Mouse (Mus musculus) forebrain, embryonic 15.5 days (tissue): ENCODE results near the gene Rbak. TPM values are rescaled to one million over a fixed set of nuclear protein-coding genes. Genes with fewer than 3 reads are reported as not detected.

Experiments
- ATAC-seq: fragments of 200-750 bp; cut with Nextera tagmentation; replicated peaks from 2 replicates; pipeline ENCODE4 v1.8.0; 2017; ENCODE audit warnings: mild to moderate bottlenecking, moderate TSS enrichment, moderate library complexity
- H3K27ac ChIP-seq: fragments of 300-500 bp; sonication (generic); replicated peaks from 2 replicates; pipeline ENCODE4 v1.5.1; 2015; ENCODE audit warnings: mild to moderate bottlenecking, inconsistent platforms
- H3K27me3 ChIP-seq: fragments of 300-500 bp; sonication (generic); 2 replicates; pipeline ENCODE4 v1.6.1; 2015; ENCODE audit warnings: inconsistent platforms
- H3K36me3 ChIP-seq: fragments of 300-500 bp; sonication (generic); 2 replicates; pipeline ENCODE4 v1.6.1; 2015; ENCODE audit warnings: mild to moderate bottlenecking, inconsistent platforms
- H3K4me1 ChIP-seq: fragments of 300-500 bp; sonication (generic); 2 replicates; pipeline ENCODE4 v1.6.1; 2015; ENCODE audit warnings: inconsistent platforms
- H3K4me2 ChIP-seq: fragments of 300-500 bp; sonication (generic); replicated peaks from 2 replicates; pipeline ENCODE4 v1.6.1; 2015; ENCODE audit warnings: mild to moderate bottlenecking, inconsistent platforms
- H3K4me3 ChIP-seq: fragments of 300-500 bp; sonication (generic); 2 replicates; pipeline ENCODE4 v1.5.1; 2015; ENCODE audit warnings: mild to moderate bottlenecking, inconsistent platforms
- H3K9ac ChIP-seq: fragments of 300-500 bp; sonication (generic); replicated peaks from 2 replicates; pipeline ENCODE4 v1.6.1; 2015; ENCODE audit warnings: mild to moderate bottlenecking, inconsistent platforms
- H3K9me3 ChIP-seq: fragments of 300-500 bp; sonication (generic); 2 replicates; pipeline ENCODE4 v1.6.1; 2016; ENCODE audit warnings: inconsistent platforms
- WGBS: fragments of 180-500 bp; shearing (Covaris S2); methylation state at CpG from one replicate; pipeline ENCODE4 v1.1.7; 2015; ENCODE audit warnings: mixed read lengths; 5-methylcytosine and 5-hydroxymethylcytosine counted together
- microRNA-seq: library from miRNA; unstranded; fragments of <30 nt; microRNA quantifications from one replicate; pipeline ENCODE4, GENCODE M21; 2016
- polyA plus RNA-seq: library from polyadenylated mRNA; unstranded; fragments of >200 nt; fragmentation: Nextera tagmentation; extraction: Ambion mirVana; gene quantifications from 2 replicates; pipeline ENCODE4 v1.2.1, GENCODE M21; 2015

The Rbak gene
- polyA plus RNA-seq, 1 experiment from 2014 or later: 16.2 TPM

GRCm38 (mm10) chr5:143132935-143133514 is 47.5 kb downstream of the Rbak start:
- no peak overlapping the region for H3K4me2 ChIP-seq
- no peak overlapping the region for H3K4me3 ChIP-seq
- WGBS: 90% methylated on average over 13 of the region's 13 CpGs
- no peak for ATAC-seq
- no peak overlapping the region for H3K27ac ChIP-seq
- no peak overlapping the region for H3K9ac ChIP-seq
- no peaks in the 10 kb centered on the region for H3K4me1 ChIP-seq
- no peaks in the 10 kb centered on the region for H3K9me3 ChIP-seq
- H3K27me3 ChIP-seq: no peaks in the 10 kb centered on the region
- no peaks in the 10 kb centered on the region for H3K36me3 ChIP-seq

GRCm38 (mm10) chr5:143130342-143130741 is 50.2 kb downstream of the Rbak start:
- WGBS: 85% methylated on average over 7 of the region's 7 CpGs
- Histone ChIP-seq H3K4me2 (no peak overlapping the region), H3K27me3 (no peaks in the 10 kb centered on the region), H3K4me1 (peaks cover 3% of the 10 kb centered on the region; the same call in 1 of the 2 replicates), H3K36me3 (no peaks in the 10 kb centered on the region), H3K9me3 (no peaks in the 10 kb centered on the region), H3K9ac (no peak overlapping the region), H3K27ac (no peak overlapping the region), H3K4me3 (no peak overlapping the region)
- ATAC-seq: no peak

GRCm38 (mm10) chr5:143129101-143129500 is 51.5 kb downstream of the Rbak start:
- H3K27ac ChIP-seq: no peak overlapping the region
- no peak overlapping the region for H3K4me3 ChIP-seq
- no peaks in the 10 kb centered on the region for H3K9me3 ChIP-seq
- 90% methylated on average over 16 of the region's 16 CpGs for WGBS
- H3K4me1 ChIP-seq: peaks cover 4% of the 10 kb centered on the region; the same call in 1 of the 2 replicates
- H3K9ac ChIP-seq: no peak overlapping the region
- H3K27me3 ChIP-seq: no peaks in the 10 kb centered on the region
- no peak for ATAC-seq
- H3K36me3 ChIP-seq: no peaks in the 10 kb centered on the region
- no peak overlapping the region for H3K4me2 ChIP-seq

GRCm38 (mm10) chr5:143127837-143128236 is 52.7 kb downstream of the Rbak start:
- no peak for ATAC-seq
- H3K4me2 ChIP-seq: no peak overlapping the region

GRCm38 (mm10) chr5:143126908-143127307 is 53.7 kb downstream of the Rbak start:
- Histone ChIP-seq H3K4me1 (peaks cover 4% of the 10 kb centered on the region; the same call in 1 of the 2 replicates), H3K4me3 (no peak overlapping the region), H3K27ac (no peak overlapping the region), H3K9ac (no peak overlapping the region), H3K4me2 (no peak overlapping the region), H3K36me3 (no peaks in the 10 kb centered on the region), H3K27me3 (no peaks in the 10 kb centered on the region), H3K9me3 (no peaks in the 10 kb centered on the region)
- no peak for ATAC-seq
- WGBS: 77% methylated on average over 4 of the region's 4 CpGs

More at GRCm38 (mm10) chr5:143127837-143128236, 52.7 kb downstream of the Rbak start:
- Histone ChIP-seq H3K4me1 (peaks cover 4% of the 10 kb centered on the region; the same call in 1 of the 2 replicates), H3K9ac (no peak overlapping the region), H3K9me3 (no peaks in the 10 kb centered on the region), H3K27ac (no peak overlapping the region), H3K4me3 (no peak overlapping the region), H3K27me3 (no peaks in the 10 kb centered on the region), H3K36me3 (no peaks in the 10 kb centered on the region)
- 75% methylated on average over 8 of the region's 8 CpGs for WGBS

- H3K27ac ChIP-seq: peak overlapping the region; percentile 66; the same call in 1 of the 2 replicates
- H3K27me3 ChIP-seq: no peaks in the 10 kb centered on the region
- no peak overlapping the region for H3K4me2 ChIP-seq
- no peaks in the 10 kb centered on the region for H3K9me3 ChIP-seq
- H3K4me1 ChIP-seq: peaks cover 4% of the 10 kb centered on the region; the same call in 1 of the 2 replicates
- 85% methylated on average over 8 of the region's 9 CpGs for WGBS
- H3K36me3 ChIP-seq: no peaks in the 10 kb centered on the region
- no peak overlapping the region for H3K9ac ChIP-seq
- no peak for ATAC-seq
- no peak overlapping the region for H3K4me3 ChIP-seq
These were observed 54.5 kb downstream of the Rbak start for GRCm38 (mm10) chr5:143126089-143126488.

GRCm38 (mm10) chr5:143125601-143126000 is 55.0 kb downstream of the Rbak start:
- no peak overlapping the region for H3K9ac ChIP-seq
- no peak overlapping the region for H3K4me3 ChIP-seq
- peak; percentile 76; the same call in 1 of the 2 replicates for ATAC-seq
- no peaks in the 10 kb centered on the region for H3K9me3 ChIP-seq
- H3K36me3 ChIP-seq: no peaks in the 10 kb centered on the region
- H3K4me1 ChIP-seq: peaks cover 4% of the 10 kb centered on the region; the same call in 1 of the 2 replicates
- H3K4me2 ChIP-seq: no peak overlapping the region
- 19% methylated on average over 7 of the region's 7 CpGs for WGBS
- no peaks in the 10 kb centered on the region for H3K27me3 ChIP-seq
- H3K27ac ChIP-seq: peak overlapping the region; percentile 66

- WGBS: 80% methylated on average over 4 of the region's 4 CpGs
- Histone ChIP-seq H3K27ac (peak overlapping the region; percentile 66), H3K27me3 (no peaks in the 10 kb centered on the region), H3K4me3 (no peak overlapping the region), H3K9ac (no peak overlapping the region), H3K9me3 (no peaks in the 10 kb centered on the region), H3K36me3 (no peaks in the 10 kb centered on the region), H3K4me1 (peaks cover 4% of the 10 kb centered on the region; the same call in 1 of the 2 replicates), H3K4me2 (no peak overlapping the region)
- no peak for ATAC-seq
These were observed 55.7 kb downstream of the Rbak start for GRCm38 (mm10) chr5:143124805-143125378.

- WGBS: 56% methylated on average over 1 of the region's 1 CpGs
- ATAC-seq: no peak
- Histone ChIP-seq H3K36me3 (no peaks in the 10 kb centered on the region), H3K4me2 (no peak overlapping the region), H3K4me3 (no peak overlapping the region), H3K4me1 (peaks cover 4% of the 10 kb centered on the region; the same call in 1 of the 2 replicates), H3K27me3 (no peaks in the 10 kb centered on the region), H3K9ac (no peak overlapping the region), H3K9me3 (no peaks in the 10 kb centered on the region), H3K27ac (no peak overlapping the region)
These were observed 57.9 kb downstream of the Rbak start for GRCm38 (mm10) chr5:143122673-143123072.

Small RNAs within 50 kb of the gene (microRNA-seq; reads per million reads assigned to microRNA genes)
- not detected for gene Gm44405

Other genes starting within 250 kb of the Rbak start
- 521 and 538 TPM in 2 replicates for gene Fscn1, start 220.4 kb downstream of the Rbak start, polyA plus RNA-seq
- 36.2 and 37.3 TPM in 2 replicates for gene Rnf216, start 67.8 kb downstream of the Rbak start, polyA plus RNA-seq
- gene Olfr718-ps1, start 33.2 kb downstream of the Rbak start, polyA plus RNA-seq: not detected in 2 replicates
- gene Spdye4b, start 242 bp upstream of the Rbak start, polyA plus RNA-seq: not detected in 2 replicates
- not detected in 2 replicates for gene Spdye4a, start 46.1 kb upstream of the Rbak start, polyA plus RNA-seq
- 27.1 and 28.8 TPM in 2 replicates for gene Zfp12, start 54.4 kb upstream of the Rbak start, polyA plus RNA-seq
- gene Zfp316, start 89.2 kb upstream of the Rbak start, polyA plus RNA-seq: 12.7 and 13.6 TPM in 2 replicates
- gene Zfp853, start 112.8 kb upstream of the Rbak start, polyA plus RNA-seq: 0.08 TPM in 1 of 2 replicates, not detected in the other
- gene E130309D02Rik, start 134.6 kb upstream of the Rbak start, polyA plus RNA-seq: 47.9 and 50.4 TPM in 2 replicates
- 73.5 and 75.0 TPM in 2 replicates for gene Zdhhc4, start 148.5 kb upstream of the Rbak start, polyA plus RNA-seq
- 0.42 and 0.88 TPM in 2 replicates for gene Grid2ip, start 176.6 kb upstream of the Rbak start, polyA plus RNA-seq
- 117 and 128 TPM in 2 replicates for gene Kdelr2, start 223.1 kb upstream of the Rbak start, polyA plus RNA-seq